Mouse (Mus musculus): ENCODE measurements at regions not wholly inside any gene's neighbourhood (a gene's known extent, or its start where the extent isn't known, plus 50 kb on each side); places are given as distances from the start of the nearest gene placed in this dataset.

DNA sequence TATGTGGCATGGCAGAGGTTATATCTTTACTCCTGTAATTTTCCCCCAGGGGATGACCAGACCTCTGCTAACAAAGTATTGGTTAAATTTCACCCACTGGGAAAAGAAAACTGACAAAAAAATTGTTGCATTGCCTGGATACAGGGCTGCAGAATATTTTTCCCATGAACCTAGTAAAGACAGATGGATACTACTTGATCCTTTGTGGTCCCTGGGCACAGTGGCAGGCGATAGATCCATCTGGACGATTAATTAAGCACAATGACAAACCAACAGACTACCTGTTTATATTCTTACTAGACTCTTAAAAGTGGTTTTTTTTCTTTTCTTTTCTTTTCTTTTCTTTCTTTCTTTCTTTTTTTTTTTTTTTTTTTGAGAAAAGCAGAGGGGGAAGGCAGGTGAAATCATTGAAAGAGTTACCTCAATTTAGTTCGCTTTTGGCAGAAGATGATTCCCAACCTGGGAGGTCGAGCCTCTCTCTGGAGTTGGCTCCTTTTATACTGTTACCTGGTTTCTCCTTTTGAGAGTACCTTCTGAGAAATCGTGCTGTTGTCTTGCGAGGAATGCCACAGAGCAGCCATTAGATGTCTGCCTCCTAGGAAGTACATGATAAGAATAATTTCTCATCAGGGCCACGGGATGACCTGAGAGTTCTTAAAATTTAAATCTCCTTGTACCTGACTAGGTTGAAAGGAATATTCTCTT is 312.6 kb downstream of the Slc4a3 start:
- H3K36me3 ChIP-seq (ENCODE audit: control insufficient read depth, insufficient read depth, low read length), result no peaks in the 10 kb centered on the region
- ATAC-seq (ENCODE audit: low read depth), result no peak
- H3K27me3 ChIP-seq (ENCODE audit: control insufficient read depth, insufficient read depth, low read depth, low read length), result no peaks in the 10 kb centered on the region
- H3K27ac ChIP-seq (ENCODE audit: low read length), result no peak overlapping the region
- H3K4me1 ChIP-seq (replicated peaks; ENCODE audit: control insufficient read depth, insufficient read depth, low read length), result no peaks in the 10 kb centered on the region
- 81% methylated on average over 7 of the region's 7 CpGs for WGBS
- H3K4me3 ChIP-seq (ENCODE audit: low read length), result no peak overlapping the region
- no peak overlapping the region for H3K4me2 ChIP-seq (ENCODE audit: low read depth, low read length)
- H3K9me3 ChIP-seq (ENCODE audit: control insufficient read depth, low read length), result no peaks in the 10 kb centered on the region
- H3K9ac ChIP-seq (ENCODE audit: low read length), result no peak overlapping the region

DNA sequence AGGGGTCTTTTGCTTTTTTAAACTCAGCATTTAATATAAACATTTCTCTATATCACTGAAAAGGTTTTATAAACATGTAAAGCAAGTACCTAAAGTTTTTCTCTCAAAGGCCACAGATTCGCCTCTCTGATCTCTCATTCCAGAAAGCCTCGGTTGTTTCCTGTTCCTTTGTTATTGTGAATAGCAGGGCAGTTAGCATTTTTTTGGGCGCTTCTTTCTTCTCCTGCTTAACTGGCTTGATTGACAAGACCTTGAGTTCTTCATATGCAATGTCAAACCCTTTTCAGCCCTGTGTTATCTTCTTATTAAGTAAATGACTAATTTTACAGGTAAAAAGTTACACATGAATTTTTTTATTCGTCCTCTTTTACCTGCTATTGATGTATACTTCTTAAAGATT is 316.7 kb downstream of the Slc4a3 start:
- Histone ChIP-seq H3K27ac (ENCODE audit: low read length) (no peak overlapping the region), H3K4me1 (replicated peaks; ENCODE audit: control insufficient read depth, insufficient read depth, low read length) (no peaks in the 10 kb centered on the region), H3K36me3 (ENCODE audit: control insufficient read depth, insufficient read depth, low read length) (no peaks in the 10 kb centered on the region), H3K27me3 (ENCODE audit: control insufficient read depth, insufficient read depth, low read depth, low read length) (no peaks in the 10 kb centered on the region), H3K4me2 (ENCODE audit: low read depth, low read length) (no peak overlapping the region), H3K9me3 (ENCODE audit: control insufficient read depth, low read length) (no peaks in the 10 kb centered on the region), H3K4me3 (ENCODE audit: low read length) (no peak overlapping the region), H3K9ac (ENCODE audit: low read length) (no peak overlapping the region)
- ATAC-seq (ENCODE audit: low read depth), result no peak
- 57% methylated on average over 4 of the region's 4 CpGs for WGBS

DNA sequence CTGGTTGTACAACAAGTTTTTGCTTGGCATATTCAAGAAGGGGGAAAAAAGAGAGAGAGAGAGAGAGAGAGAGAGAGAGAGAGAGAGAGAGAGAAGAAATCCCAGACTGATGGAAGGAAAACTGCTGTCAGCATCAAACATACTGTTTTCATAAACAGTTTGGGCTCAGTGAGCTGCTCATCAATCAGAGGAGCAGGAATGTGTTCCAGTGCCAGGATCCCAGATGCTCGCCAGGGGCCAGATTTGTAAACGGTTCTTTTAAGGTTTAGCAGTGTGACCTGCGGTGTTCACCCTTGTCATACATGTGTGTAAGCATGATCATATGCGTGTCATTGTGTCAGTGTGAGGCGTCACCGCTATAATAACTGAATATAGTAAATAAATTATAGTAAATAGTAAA is 320.5 kb downstream of the Slc4a3 start:
- Histone ChIP-seq H3K4me1 (replicated peaks; ENCODE audit: control insufficient read depth, insufficient read depth, low read length) (no peaks in the 10 kb centered on the region), H3K36me3 (ENCODE audit: control insufficient read depth, insufficient read depth, low read length) (no peaks in the 10 kb centered on the region), H3K4me2 (ENCODE audit: low read depth, low read length) (no peak overlapping the region), H3K9me3 (ENCODE audit: control insufficient read depth, low read length) (no peaks in the 10 kb centered on the region), H3K9ac (ENCODE audit: low read length) (no peak overlapping the region), H3K4me3 (ENCODE audit: low read length) (no peak overlapping the region), H3K27ac (ENCODE audit: low read length) (no peak overlapping the region), H3K27me3 (ENCODE audit: control insufficient read depth, insufficient read depth, low read depth, low read length) (no peaks in the 10 kb centered on the region)
- WGBS, result 51% methylated on average over 6 of the region's 6 CpGs
- ATAC-seq (ENCODE audit: low read depth), result no peak

DNA sequence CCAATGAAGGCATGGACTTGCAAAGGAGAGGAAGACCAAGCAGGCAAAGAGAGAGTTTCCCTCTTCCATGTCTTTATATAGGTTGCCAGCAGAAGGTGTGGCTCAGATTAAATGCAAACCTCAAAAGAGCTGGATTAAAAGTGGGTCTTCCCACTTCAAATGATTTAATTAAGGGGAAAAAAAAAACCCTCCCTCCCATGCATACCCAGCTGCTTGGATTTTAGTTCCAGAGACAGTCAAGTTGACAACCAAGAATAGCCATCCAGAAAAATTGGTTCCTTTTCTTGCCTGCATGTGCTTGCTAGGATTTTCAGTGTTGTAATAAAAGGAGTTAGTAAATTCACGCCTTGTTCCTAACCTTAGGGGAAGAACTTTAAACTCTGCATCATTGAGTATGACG is 323.3 kb downstream of the Slc4a3 start:
- Histone ChIP-seq H3K36me3 (ENCODE audit: control insufficient read depth, insufficient read depth, low read length) (no peaks in the 10 kb centered on the region), H3K9me3 (ENCODE audit: control insufficient read depth, low read length) (no peaks in the 10 kb centered on the region), H3K4me3 (ENCODE audit: low read length) (no peak overlapping the region), H3K27ac (ENCODE audit: low read length) (no peak overlapping the region), H3K9ac (ENCODE audit: low read length) (no peak overlapping the region), H3K27me3 (ENCODE audit: control insufficient read depth, insufficient read depth, low read depth, low read length) (no peaks in the 10 kb centered on the region), H3K4me2 (ENCODE audit: low read depth, low read length) (no peak overlapping the region), H3K4me1 (replicated peaks; ENCODE audit: control insufficient read depth, insufficient read depth, low read length) (no peaks in the 10 kb centered on the region)
- WGBS, result 74% methylated on average over 2 of the region's 2 CpGs
- ATAC-seq (ENCODE audit: low read depth), result no peak

DNA sequence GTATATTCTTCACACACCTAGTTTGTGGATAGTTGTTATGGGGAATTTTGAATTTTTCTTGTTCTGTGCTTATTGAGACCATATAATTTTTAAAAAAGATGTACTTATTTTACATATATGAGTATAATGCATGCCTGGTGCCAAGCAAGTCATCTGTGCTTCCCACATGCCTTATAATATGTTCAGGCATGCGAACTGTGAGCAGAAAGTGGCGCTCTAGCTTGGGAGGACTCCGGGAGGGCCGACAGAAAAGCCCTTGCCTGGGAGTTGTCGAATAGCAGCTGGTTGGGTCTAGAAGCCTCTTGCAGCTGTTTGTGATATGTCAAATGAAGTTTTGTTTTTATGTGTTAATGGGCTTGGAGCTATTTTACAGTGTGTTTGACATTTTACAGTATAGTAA is 323.8 kb downstream of the Slc4a3 start:
- Histone ChIP-seq H3K36me3 (ENCODE audit: control insufficient read depth, insufficient read depth, low read length) (no peaks in the 10 kb centered on the region), H3K27me3 (ENCODE audit: control insufficient read depth, insufficient read depth, low read depth, low read length) (no peaks in the 10 kb centered on the region), H3K9me3 (ENCODE audit: control insufficient read depth, low read length) (no peaks in the 10 kb centered on the region), H3K4me1 (replicated peaks; ENCODE audit: control insufficient read depth, insufficient read depth, low read length) (no peaks in the 10 kb centered on the region), H3K4me2 (ENCODE audit: low read depth, low read length) (no peak overlapping the region), H3K27ac (ENCODE audit: low read length) (no peak overlapping the region), H3K9ac (ENCODE audit: low read length) (no peak overlapping the region), H3K4me3 (ENCODE audit: low read length) (no peak overlapping the region)
- 51% methylated on average over 5 of the region's 5 CpGs for WGBS
- no peak for ATAC-seq (ENCODE audit: low read depth)

DNA sequence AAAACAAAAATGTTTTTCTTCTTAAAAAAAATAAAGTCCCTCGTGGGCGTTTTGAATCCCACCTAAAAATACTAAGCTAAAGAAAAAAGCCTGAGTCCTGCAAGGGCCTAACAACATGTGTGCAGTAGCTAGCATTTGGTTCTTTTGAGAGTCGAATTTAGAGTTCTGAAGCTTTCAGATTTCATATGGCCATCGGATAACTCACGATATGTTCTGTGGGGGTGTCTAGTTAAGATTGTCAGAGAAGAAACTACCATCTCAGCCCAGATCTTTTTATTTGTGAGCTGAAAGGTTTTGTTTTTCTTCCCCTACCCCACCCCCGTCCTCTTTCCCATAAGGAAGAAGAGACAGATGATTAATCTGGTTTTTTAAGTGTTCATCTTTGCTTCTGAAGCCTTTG is 327.8 kb downstream of the Slc4a3 start:
- 86% methylated on average over 6 of the region's 6 CpGs for WGBS
- ATAC-seq (ENCODE audit: low read depth), result no peak
- Histone ChIP-seq H3K9me3 (ENCODE audit: control insufficient read depth, low read length) (no peaks in the 10 kb centered on the region), H3K36me3 (ENCODE audit: control insufficient read depth, insufficient read depth, low read length) (no peaks in the 10 kb centered on the region), H3K27me3 (ENCODE audit: control insufficient read depth, insufficient read depth, low read depth, low read length) (no peaks in the 10 kb centered on the region), H3K9ac (ENCODE audit: low read length) (no peak overlapping the region), H3K27ac (ENCODE audit: low read length) (no peak overlapping the region), H3K4me1 (replicated peaks; ENCODE audit: control insufficient read depth, insufficient read depth, low read length) (no peaks in the 10 kb centered on the region), H3K4me3 (ENCODE audit: low read length) (no peak overlapping the region), H3K4me2 (ENCODE audit: low read depth, low read length) (no peak overlapping the region)

DNA sequence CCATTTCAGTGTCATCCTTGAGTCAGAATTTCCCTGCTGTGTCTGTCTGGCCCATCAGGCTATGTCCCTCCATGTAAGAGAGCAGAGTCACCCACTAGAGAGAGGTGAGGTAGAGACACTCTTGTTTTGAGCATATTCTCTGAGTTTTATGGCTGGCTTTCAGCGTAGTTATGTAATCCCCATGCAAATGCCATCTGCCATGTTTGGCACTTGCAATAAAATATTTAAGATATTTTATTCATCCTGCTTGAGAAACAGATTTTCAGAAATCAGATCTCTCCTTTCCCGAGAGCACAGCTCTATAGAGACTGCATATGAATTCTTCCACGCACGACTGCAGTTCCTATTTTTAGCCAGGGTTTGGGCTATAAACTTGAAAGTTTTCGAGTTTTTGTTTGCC is 331.1 kb downstream of the Slc4a3 start:
- H3K27ac ChIP-seq (ENCODE audit: low read length), result no peak overlapping the region
- no peak overlapping the region for H3K4me2 ChIP-seq (ENCODE audit: low read depth, low read length)
- no peak overlapping the region for H3K9ac ChIP-seq (ENCODE audit: low read length)
- ATAC-seq (ENCODE audit: low read depth), result no peak
- H3K4me1 ChIP-seq (replicated peaks; ENCODE audit: control insufficient read depth, insufficient read depth, low read length), result no peaks in the 10 kb centered on the region
- WGBS, result 69% methylated on average over 5 of the region's 5 CpGs
- no peak overlapping the region for H3K4me3 ChIP-seq (ENCODE audit: low read length)
- H3K36me3 ChIP-seq (ENCODE audit: control insufficient read depth, insufficient read depth, low read length), result no peaks in the 10 kb centered on the region
- no peaks in the 10 kb centered on the region for H3K27me3 ChIP-seq (ENCODE audit: control insufficient read depth, insufficient read depth, low read depth, low read length)
- H3K9me3 ChIP-seq (ENCODE audit: control insufficient read depth, low read length), result no peaks in the 10 kb centered on the region

DNA sequence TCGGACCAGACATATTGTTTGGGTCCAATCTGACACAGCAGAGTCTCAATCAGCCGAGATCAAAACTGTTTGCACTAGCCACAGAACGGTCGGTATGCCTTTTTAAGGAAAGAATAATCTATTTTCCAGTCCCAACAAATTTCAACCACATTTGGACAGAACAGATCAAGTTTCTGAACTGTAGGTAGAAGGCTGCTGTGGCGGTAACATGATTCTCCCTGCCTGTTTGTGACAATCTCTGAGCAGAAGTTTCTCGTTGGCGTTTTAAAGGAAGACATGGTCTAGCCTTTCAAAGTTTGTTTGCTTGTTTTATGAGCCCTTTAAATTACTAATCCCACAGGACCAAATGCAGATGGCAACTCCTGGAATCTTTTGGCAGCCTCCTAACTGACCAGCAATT is 339.6 kb downstream of the Slc4a3 start:
- 6% methylated on average over 7 of the region's 7 CpGs for WGBS
- Histone ChIP-seq H3K9ac (ENCODE audit: low read length) (no peak overlapping the region), H3K36me3 (ENCODE audit: control insufficient read depth, insufficient read depth, low read length) (no peaks in the 10 kb centered on the region), H3K4me1 (replicated peaks; ENCODE audit: control insufficient read depth, insufficient read depth, low read length) (no peaks in the 10 kb centered on the region), H3K27ac (ENCODE audit: low read length) (no peak overlapping the region), H3K27me3 (ENCODE audit: control insufficient read depth, insufficient read depth, low read depth, low read length) (no peaks in the 10 kb centered on the region), H3K9me3 (ENCODE audit: control insufficient read depth, low read length) (no peaks in the 10 kb centered on the region), H3K4me2 (ENCODE audit: low read depth, low read length) (no peak overlapping the region), H3K4me3 (ENCODE audit: low read length) (no peak overlapping the region)
- no peak for ATAC-seq (ENCODE audit: low read depth)

DNA sequence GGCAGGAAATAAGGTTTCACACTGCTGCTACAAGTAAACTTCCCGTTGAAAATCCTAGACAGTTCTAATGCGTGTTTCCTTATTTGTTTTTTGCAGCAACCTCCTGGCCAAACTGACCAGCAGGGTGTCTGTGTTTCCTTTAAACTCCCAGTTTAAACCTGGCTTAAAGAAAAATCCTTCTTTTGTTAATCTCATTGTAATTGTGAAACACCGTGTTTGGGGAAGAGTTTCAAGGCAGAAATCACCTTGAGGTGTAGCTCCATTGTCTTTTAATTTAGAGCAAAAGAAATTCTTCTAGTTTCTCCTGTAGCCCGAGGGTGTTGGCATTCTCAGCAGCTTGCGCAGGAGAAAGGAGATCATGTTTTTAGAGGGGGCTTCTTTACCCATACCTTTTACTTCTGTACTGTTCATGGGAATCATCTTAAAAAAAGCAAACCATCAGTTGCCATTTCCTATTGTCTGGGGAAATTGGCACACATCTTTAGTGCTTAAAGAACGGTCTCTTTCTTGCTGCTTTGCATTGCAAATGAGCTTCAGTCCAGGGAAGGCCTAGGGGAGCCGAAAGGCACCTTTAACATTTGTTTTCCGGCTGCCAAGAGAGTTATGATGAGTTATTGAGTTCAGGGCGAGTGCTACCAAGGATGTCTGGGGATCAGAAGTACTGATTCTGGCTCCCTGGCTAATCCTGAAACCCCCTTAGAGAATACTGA is 342.6 kb downstream of the Slc4a3 start:
- no peaks in the 10 kb centered on the region for H3K27me3 ChIP-seq (ENCODE audit: control insufficient read depth, insufficient read depth, low read depth, low read length)
- H3K27ac ChIP-seq (ENCODE audit: low read length), result no peak overlapping the region
- peaks cover 2% of the 10 kb centered on the region; the same call in 1 of the 2 replicates for H3K9me3 ChIP-seq (ENCODE audit: control insufficient read depth, low read length)
- ATAC-seq (ENCODE audit: low read depth), result no peak
- 40% methylated on average over 9 of the region's 9 CpGs for WGBS
- H3K4me2 ChIP-seq (ENCODE audit: low read depth, low read length), result no peak overlapping the region
- H3K9ac ChIP-seq (ENCODE audit: low read length), result no peak overlapping the region
- no peaks in the 10 kb centered on the region for H3K36me3 ChIP-seq (ENCODE audit: control insufficient read depth, insufficient read depth, low read length)
- H3K4me3 ChIP-seq (ENCODE audit: low read length), result no peak overlapping the region
- H3K4me1 ChIP-seq (replicated peaks; ENCODE audit: control insufficient read depth, insufficient read depth, low read length), result no peaks in the 10 kb centered on the region

All from lung, embryonic 16.5 days (tissue).